Mouse (Mus musculus) heart, adult 2 months (tissue): Measurements from ENCODE around the gene Rnf180.

Experiments
- CTCF ChIP-seq: fragments of 200-600 bp; IDR thresholded peaks from 2 replicates; pipeline ENCODE4 v1.8.1; 2022; ENCODE audit warnings: antibody characterized with exemption, mild to moderate bottlenecking, moderate library complexity
- POLR2A ChIP-seq: fragments of 200-500 bp; IDR thresholded peaks from 2 replicates; pipeline ENCODE4 v1.6.1; 2011; ENCODE audit warnings: mild to moderate bottlenecking, low read depth, low read length, control low read depth; ENCODE audit not compliant: insufficient read depth

DNA sequence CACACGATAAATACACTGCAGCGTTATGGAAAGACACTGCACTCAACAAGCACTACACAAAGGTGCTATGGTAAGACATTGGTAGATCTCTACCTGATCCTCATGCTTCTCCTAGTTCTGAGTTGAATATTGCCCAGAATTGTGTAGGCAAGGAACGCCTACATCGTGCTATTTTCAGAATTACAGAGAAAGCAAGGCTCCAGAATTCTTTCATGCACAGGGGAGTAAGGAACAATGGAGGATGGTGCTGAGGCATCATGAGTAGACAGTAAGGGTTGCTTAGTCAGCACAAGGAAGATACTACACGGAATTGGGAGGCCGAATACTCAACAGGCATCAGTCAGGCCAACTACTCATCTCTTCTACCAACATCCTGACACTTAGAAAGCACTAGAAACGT is 105.9 kb downstream of the Rnf180 start:
- TF ChIP-seq POLR2A, result no peak
- TF ChIP-seq CTCF, result no peak
